Comparison of ENCODE assay signal across 8 mouse cellular contexts in the genomic region with DNA sequence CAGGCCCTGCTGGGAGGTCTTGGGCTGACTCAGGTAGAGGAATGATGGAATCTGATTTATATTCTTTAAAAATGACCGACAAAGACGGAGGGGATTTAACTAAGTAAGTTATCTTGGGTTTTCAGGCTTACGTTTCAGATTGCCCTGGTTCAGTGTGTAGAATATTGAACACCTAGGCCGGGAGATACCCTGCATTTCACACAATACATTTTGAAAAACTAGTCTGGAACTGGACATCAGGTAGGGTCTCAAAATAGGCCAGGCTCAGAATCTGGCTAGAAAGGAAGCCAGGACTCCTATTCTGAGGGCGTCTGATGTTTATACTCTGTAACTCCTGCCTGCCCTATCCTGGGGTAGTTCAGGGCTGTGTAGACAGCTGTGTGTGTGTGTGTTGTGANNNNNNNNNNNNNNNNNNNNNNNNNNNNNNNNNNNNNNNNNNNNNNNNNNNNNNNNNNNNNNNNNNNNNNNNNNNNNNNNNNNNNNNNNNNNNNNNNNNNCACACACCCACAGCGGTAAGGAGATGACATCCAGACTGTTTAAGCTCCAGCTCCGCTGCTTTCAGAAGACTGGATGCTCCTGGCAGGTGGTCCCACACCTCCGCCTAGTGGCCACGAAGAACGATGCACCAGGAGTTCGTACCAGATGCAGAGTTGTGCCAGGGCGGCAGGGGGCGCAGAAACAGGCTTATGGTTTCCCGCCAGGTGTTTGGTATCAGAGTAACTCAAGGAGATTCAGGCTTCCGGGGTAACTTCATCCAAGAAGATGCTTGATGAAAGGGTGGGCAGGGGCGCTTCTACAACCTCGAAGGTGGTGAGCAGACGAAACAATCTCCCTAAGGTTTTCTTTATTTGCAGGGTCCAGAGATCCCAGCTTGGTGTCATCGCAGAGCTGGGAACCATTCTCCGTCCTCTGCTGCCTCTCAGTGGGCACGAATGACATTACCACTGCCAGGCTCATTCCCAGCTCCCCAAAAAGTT. TPM values are rescaled to one million over a fixed set of nuclear protein-coding genes. Genes with fewer than 3 reads are reported as not detected.
DNase-seq lines count a peak whose midpoint lies in the region; ATAC-seq lines count a peak whose summit lies in the region.

No protein-coding gene starts in this region.

- H3K4me1 ChIP-seq in intestine, embryonic 16.5 days (ENCODE audit: control insufficient read depth, insufficient read depth, low read length), result peaks cover 32% of the 10 kb centered on the region
- H3K4me1 ChIP-seq in midbrain, embryonic 10.5 days, result peaks cover 50% of the 10 kb centered on the region

- no peaks in the 10 kb centered on the region for H3K36me3 ChIP-seq in intestine, embryonic 16.5 days (ENCODE audit: control insufficient read depth, insufficient read depth, low read length)
- no peaks in the 10 kb centered on the region for H3K36me3 ChIP-seq in midbrain, embryonic 10.5 days

- H3K27ac ChIP-seq in intestine, embryonic 16.5 days (ENCODE audit: low read length), result no peak overlapping the region
- H3K27ac ChIP-seq in midbrain, embryonic 10.5 days (replicated peaks), result peak overlapping the region; percentile 69

- DNase-seq in adrenal gland, adult 8-10 months, result peak; percentile 72
- peak; percentile 91 for DNase-seq in embryo, embryonic 9.5 days (ENCODE audit: extremely low spot score)
- DNase-seq in gastrocnemius, postnatal 4 days (ENCODE audit: low spot score in 2 of 2), result peak; percentile 63 to 83
- DNase-seq in left cerebral cortex, postnatal 25 days (ENCODE audit: low spot score in 2 of 2), result peak; percentile 92 to 94
- DNase-seq in midbrain, embryonic 10.5 days (ENCODE audit: low spot score), result peak; percentile 91
- peak; percentile 85 to 88 for DNase-seq in right cerebral cortex, postnatal 36 days (ENCODE audit: low spot score in 2 of 2)
- peak; percentile 79 to 80 for DNase-seq in urinary bladder, postnatal 4 days (ENCODE audit: low spot score in 2 of 2)

- peaks cover 24% of the 10 kb centered on the region for H3K27me3 ChIP-seq in intestine, embryonic 16.5 days (replicated peaks; ENCODE audit: control insufficient read depth, insufficient read depth, low read length)
- peaks cover 50% of the 10 kb centered on the region for H3K27me3 ChIP-seq in midbrain, embryonic 10.5 days (ENCODE audit: low read depth, poor library complexity, severe bottlenecking)

- 12% methylated on average over 21 of the region's 21 CpGs for WGBS in intestine, embryonic 16.5 days
- 12% methylated on average over 21 of the region's 21 CpGs for WGBS in midbrain, embryonic 10.5 days

- intact Hi-C loops in left cerebral cortex, postnatal 25 days (cut with DNase I), result loop anchor here (1.0 to 5.0 kb wide), 4 partner anchors 228 to 408 kb away; a partner anchor contains a TSS

- peak overlapping the region; percentile 52 for H3K4me2 ChIP-seq in intestine, embryonic 16.5 days (ENCODE audit: low read depth, low read length)

- no peaks in the 10 kb centered on the region for H3K9me3 ChIP-seq in intestine, embryonic 16.5 days (ENCODE audit: control insufficient read depth, low read length)
- no peaks in the 10 kb centered on the region for H3K9me3 ChIP-seq in midbrain, embryonic 10.5 days (replicated peaks)

- H3K9ac ChIP-seq in intestine, embryonic 16.5 days (ENCODE audit: low read depth, low read length), result no peak overlapping the region

- ATAC-seq in intestine, embryonic 16.5 days, result peak; percentile 72

- peak overlapping the region; percentile 37 for H3K4me3 ChIP-seq in intestine, embryonic 16.5 days (ENCODE audit: low read length)
- peak overlapping the region; percentile 42 for H3K4me3 ChIP-seq in midbrain, embryonic 10.5 days

RNA-seq across cellular contexts. Expression of a gene that starts 11.6 kb away (rescaled TPM):
- not detected for total RNA-seq in adrenal gland, adult 8-10 months (2022)
- total RNA-seq in gastrocnemius, postnatal 4 days (2021), result not detected
- polyA plus RNA-seq in intestine, embryonic 16.5 days (2015; fragmentation: Nextera tagmentation; extraction: Ambion mirVana), result not detected in 2 replicates
- total RNA-seq in left cerebral cortex, postnatal 25 days (2021), result not detected
- not detected in 2 replicates for polyA plus RNA-seq in midbrain, embryonic 10.5 days (2016; fragmentation: Nextera tagmentation; extraction: Ambion mirVana)

RNA-seq across cellular contexts. Expression of a gene that starts 45.3 kb away (rescaled TPM):
- under 1 TPM in 1 of 4 experiments, not detected in 3; 0.22 TPM for total RNA-seq in adrenal gland, adult 8-10 months (2022)
- total RNA-seq in gastrocnemius, postnatal 4 days (2021), result under 1 TPM; 0.10 to 0.13 TPM
- not detected in 2 replicates for polyA plus RNA-seq in intestine, embryonic 16.5 days (2015; fragmentation: Nextera tagmentation; extraction: Ambion mirVana)
- total RNA-seq in left cerebral cortex, postnatal 25 days (2021), result not detected
- polyA plus RNA-seq in midbrain, embryonic 10.5 days (2016; fragmentation: Nextera tagmentation; extraction: Ambion mirVana), result not detected in 2 replicates
